Mouse (Mus musculus): ENCODE data around the gene Banf1.
"Not testable (repeated sequence)": the region's sequence is repeated elsewhere in the genome, so short reads cannot be mapped to it uniquely, and the experiment has no call there.

Gene Banf1

DNA sequence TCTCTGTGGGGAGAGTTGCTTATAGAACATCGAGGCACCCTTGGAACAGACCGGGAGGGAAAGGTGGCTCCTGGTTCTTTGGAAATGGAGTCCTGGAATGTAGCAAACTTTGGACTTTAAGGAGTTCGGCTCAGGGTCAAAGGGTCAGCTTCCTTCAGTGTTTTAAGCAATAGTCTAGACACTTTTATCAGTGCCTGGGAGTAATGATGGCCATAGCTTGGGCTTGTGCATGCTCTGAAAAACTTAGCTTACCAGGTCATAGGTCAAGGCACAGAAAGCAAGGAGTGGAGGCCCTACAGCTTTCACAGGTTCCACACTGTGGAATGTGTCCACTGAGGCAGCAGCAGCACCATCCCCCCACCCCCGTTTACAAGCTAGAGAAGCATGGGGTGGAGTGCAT, 7.8 kb upstream of the Banf1 start:
- DNase-seq (ENCODE audit: low spot score in 2 of 2) = no peak

- DNase-seq (ENCODE audit: low spot score in 2 of 2) = no peak
Observed at GRCm38 (mm10) chr19:5374177-5374576, 7.2 kb upstream of the Banf1 start.

GRCm38 (mm10) chr19:5372724-5373123, 5.8 kb upstream of the Banf1 start:
- no peak for DNase-seq (ENCODE audit: low spot score in 2 of 2)

DNA sequence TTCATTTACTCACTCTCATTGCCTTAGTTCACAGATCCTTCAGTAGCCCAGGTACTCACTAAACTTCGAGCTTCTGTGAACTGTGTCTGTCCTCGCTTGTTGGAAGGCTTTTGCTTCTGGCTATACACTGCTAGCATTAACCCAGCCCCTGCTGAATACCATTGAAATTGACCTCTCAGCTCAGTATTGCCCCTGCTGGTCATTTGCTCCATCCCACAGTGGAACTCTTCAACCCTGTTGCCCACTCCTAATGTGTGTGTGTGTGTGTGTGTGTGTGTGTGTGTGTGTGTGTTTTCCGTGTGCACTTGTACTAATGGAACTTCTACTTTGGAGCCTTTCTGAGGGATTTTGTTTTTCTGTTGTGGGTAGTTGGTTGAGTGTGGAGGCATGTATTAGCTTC, 4.0 kb upstream of the Banf1 start:
- no peak for DNase-seq (ENCODE audit: low spot score in 2 of 2)

DNA sequence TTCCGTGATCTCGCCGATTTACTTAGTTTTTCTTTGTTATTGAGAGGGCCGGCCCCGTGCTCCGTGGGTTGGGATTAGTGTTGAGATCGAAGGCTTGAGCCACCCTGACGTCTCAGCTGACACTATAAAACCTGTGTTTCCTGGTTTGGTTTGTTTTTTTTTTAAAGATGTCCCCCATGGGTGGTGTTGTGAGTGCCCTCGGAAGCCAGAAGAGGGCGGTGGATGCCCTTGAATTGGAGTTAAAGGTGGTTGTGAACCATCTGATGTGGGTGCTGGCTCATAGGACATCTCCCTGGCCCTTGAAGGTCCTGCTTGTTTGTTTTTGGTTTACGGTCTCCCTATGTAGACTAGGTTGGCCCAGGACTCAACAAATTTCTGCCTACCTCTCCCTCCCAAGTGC, 487 bp upstream of the Banf1 start:
- DNase-seq (ENCODE audit: low spot score in 2 of 2) = no peak

DNA sequence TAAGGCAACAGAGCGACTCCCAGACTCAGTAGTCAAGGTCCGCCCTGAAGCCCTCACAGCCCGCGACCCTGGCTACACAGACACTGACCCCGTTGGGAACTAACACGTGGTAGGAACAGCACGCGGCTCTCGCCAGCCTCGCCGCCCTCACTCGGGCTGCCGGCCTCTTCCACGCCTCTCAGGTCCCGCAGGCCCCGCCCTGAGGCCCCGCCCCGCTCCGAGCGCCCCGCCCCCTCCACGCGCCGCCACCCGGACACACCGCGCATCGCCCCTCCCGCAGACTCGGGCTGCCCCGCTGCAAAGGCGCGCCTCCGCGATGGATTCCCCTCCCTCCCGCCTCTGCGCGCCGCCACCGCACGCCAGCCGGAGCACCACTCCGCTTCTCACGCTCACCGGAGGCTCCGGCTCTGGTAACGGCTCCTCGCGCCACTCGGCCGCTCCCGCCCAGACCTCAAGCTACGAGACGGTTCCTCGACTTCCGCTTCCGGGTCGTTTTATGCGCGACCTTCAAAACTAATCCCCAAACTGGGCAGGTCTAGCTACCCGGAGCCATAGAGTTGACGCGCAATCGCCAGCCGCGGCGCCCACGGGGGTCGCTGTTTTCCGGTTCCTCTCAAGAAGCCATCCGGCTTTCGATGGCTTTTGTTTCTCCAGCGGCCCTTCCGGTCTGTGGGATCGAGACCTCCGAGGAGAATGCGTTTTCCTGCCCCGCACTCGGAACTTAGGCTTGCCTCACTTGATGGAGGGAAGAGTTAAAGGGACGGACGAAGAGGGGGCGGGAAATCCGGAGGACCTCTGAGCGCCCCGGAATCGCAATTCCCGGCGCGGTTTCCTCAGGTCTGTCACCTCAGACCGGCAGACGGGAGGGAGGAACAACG, 554 bp downstream of the Banf1 start, which contains the start of gene Eif1ad:
TSS of gene Eif1ad (plus strand) at position 567 of the 878 bp plus-strand sequence.
- DNase-seq (ENCODE audit: low spot score in 2 of 2) = peak; percentile 93 to 94

GRCm38 (mm10) chr19:5365751-5366150, 1.2 kb downstream of the Banf1 start:
- DNase-seq (ENCODE audit: low spot score in 2 of 2) = no peak

- DNase-seq (ENCODE audit: low spot score in 2 of 2) = no peak
Observed at GRCm38 (mm10) chr19:5364124-5364523, 2.8 kb downstream of the Banf1 start.

DNA sequence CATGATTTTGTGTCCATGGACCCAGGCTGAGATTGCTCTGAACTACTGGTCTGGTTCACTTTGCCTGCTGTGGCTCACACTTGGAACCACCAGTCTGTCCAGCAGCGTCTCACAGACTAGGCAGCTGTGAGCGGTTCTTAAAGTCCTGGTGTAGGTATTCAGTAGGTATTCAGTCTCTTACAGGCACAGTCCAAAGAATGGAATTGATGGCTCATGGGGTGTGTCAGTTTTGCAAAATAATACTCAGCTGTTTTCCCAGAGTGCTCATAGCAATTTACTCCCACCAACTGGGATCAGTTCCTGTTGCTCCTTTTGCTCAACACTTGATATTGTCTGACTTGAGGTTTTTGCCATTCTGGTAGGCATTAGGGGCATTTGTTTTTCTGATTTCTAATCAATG, 4.8 kb downstream of the Banf1 start:
- no peak for DNase-seq (ENCODE audit: low spot score in 2 of 2)

GRCm38 (mm10) chr19:5356080-5356479, 10.9 kb downstream of the Banf1 start:
- DNase-seq (ENCODE audit: low spot score in 2 of 2) = no peak

GRCm38 (mm10) chr19:5353609-5354008, 13.4 kb downstream of the Banf1 start:
- DNase-seq (ENCODE audit: low spot score in 2 of 2) = no peak

- DNase-seq (ENCODE audit: low spot score in 2 of 2) = not testable (repeated sequence)
Observed at GRCm38 (mm10) chr19:5349502-5349873, 17.5 kb downstream of the Banf1 start, which contains the start of gene Cst6. TSS of gene Cst6 (minus strand) at chr19:5349574.

GRCm38 (mm10) chr19:5348526-5349501, 18.2 kb downstream of the Banf1 start:
- DNase-seq (ENCODE audit: low spot score in 2 of 2) = peak in 1 of 2 experiments; percentile 2

GRCm38 (mm10) chr19:5348064-5348463, 18.9 kb downstream of the Banf1 start:
- DNase-seq (ENCODE audit: low spot score in 2 of 2) = no peak

DNA sequence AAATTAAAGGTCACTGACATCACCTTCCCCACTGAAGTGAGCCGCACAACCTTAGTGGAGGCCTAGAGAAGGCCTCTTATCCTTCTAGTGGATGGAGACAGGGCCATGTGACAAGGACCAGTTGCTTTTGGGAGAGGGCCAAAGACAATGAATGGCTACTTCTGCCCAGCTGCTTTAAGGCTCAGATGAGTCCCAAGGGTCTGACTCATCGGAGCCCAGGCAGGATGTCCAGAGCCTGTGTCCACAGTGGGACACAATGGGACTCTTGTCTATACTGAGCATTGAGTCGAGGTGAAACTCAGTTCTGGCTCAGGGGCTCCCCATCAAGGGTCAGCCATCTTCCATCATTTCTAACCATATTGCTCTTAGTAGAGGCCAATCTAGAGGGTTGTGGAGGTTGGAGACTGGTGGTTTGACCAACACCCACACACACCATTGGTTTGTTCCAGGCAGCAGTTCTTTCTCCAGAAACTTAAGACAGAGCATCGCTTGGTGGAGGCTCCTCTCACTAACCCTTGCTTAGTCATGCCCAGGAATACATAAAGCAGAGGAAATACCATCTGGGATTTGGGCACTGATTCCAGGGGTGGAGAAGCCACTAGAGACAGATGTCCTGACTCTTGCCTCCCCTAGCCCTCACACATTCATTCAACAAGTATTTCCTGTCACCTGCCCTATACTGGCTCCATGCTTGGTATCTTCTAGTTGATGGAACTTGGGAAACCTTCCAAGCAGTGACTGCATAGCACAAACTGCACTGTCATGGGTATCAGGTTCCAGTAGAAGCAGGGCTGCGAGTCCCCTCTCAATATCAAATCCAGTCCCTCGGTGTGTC, 21.5 kb downstream of the Banf1 start:
- DNase-seq (ENCODE audit: low spot score in 2 of 2) = no peak

DNA sequence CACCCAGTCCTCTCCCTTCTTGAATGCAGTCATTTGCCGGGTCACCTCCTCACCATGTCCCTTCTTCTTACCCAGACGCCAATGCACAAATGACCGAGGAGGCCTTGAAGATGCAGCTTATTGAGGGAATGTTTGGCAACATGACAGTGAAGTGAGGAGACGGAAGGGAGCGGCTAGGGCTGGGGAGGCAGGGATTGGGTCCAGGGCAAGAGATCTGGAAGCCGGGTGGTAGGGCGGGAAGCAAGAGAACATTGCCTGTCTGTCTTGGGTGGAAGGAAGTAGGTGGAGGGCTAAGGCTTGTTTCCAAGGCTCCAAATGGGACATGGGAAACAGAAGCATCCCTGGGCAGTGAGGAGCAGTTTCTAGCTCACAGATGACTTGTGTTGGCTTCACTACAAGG, 25.6 kb downstream of the Banf1 start:
- no peak for DNase-seq (ENCODE audit: low spot score in 2 of 2)

DNA sequence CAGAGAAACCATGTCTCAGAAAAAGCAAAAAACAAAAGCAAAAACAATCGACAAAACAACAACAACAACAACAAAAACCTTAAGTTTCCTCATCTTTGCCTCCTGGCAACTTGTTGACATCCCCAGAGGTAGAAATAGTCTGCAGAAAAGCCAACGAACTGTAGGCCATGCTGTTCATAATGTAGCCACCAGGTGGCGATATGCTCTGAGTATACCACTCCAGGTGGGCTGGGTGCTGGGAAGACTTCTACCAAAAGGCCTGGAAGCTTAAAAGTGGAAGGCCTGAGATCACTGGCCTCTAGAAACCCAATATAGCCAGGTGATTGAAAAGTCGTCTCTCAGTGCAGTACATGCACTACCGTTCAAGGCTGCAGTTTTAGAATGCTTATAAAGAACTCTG, 29.0 kb downstream of the Banf1 start:
- peak; percentile 52 to 54 for DNase-seq (ENCODE audit: low spot score in 2 of 2)

DNA sequence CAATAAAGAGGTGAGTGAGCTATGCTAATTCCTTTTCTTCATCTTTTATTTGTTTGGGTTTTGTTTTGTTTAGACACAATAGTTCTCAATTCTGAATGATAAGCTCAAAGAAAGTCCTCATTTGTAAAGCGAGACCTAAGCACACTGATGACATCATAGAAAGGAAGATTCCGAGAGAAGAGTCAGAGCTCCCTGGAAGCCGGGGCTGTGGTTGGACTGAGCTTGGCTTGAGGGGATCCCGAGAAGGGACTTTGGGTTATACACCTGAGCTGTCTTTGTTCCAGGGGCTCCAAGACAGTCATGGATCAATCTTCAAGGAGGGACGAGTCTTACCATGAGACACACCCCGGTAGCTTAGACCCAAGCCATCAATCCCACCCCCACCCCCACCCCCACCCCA, 31.5 kb downstream of the Banf1 start, which contains the start of gene Catsper1:
TSS of gene Catsper1 (plus strand) at position 301 of the 400 bp plus-strand sequence.
- no peak for DNase-seq (ENCODE audit: low spot score in 2 of 2)

DNA sequence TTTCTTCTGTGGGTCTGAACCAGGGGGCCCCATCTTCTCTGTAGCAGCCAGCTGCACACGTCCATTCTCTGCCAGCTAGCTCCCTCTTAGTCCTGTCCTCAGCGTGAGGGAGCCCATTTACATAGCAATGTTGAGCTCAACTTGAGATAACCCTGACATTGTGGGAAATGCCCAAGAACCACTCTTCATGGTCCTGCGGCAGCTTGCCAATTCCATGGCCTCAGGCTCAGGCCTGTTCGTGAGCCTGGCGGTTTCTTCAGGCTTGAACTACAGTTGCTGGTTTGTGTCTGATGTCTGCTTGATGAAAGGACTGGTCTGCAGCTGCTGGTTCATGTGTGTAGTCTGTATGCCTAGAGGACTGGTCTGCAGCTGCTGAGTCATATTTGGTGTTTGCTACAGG, 32.2 kb downstream of the Banf1 start:
- no peak for DNase-seq (ENCODE audit: low spot score in 2 of 2)

- DNase-seq (ENCODE audit: low spot score in 2 of 2) = no peak
Observed at GRCm38 (mm10) chr19:5327970-5328369, 39.0 kb downstream of the Banf1 start.

DNA sequence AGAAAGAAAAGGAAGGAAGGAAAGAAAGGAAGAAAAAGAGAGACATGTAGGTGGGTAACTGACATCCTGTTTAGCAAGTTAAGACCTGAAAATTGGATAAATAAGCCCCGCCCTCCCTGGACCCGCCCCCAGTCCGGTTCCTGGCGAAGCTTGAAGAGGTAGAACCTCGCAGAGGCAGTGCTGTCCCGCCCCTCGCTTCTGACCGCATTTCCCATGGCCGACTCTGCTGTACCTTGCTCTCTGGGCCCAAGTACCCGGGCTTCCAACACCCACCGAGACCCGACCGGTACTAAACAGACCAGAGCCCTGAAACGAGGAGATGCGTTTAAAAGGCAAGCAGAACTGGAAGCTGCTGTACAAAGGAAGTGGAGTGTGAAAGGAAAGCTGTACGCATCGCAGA, 43.2 kb downstream of the Banf1 start:
- DNase-seq (ENCODE audit: low spot score in 2 of 2) = no peak
